Mouse (Mus musculus): ENCODE results near the gene Josd1. TPM values are rescaled to one million over a fixed set of nuclear protein-coding genes. Genes with fewer than 3 reads are reported as not detected.
"Not testable (repeated sequence)": the region's sequence is repeated elsewhere in the genome, so short reads cannot be mapped to it uniquely, and the experiment has no call there.

Josd1 gene
- total RNA-seq, 2 experiments from 2014 or later, result 6.0 to 9.1 TPM

DNA sequence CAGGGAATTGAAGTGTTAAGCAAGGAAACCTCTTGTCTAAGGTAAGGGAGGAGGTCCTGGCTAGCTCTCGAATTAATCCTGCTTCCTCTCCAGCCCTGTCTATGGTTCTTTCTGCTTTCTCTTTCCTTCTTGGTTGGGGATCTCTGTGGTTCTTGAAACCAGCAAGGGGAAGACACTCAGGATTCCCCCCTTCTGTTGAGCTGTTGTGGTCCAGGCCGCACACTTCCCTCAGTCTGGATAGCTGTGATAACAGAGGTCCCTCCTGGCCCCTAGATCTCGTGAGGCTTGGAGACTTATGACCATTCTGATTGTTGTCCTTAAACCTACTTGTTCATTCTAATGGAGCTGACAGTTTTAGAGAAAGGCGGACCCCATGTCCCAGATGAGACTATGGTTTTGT, 6.8 kb upstream of the Josd1 start:
- ATAC-seq (replicated peaks; ENCODE audit: low FRiP score, poor library complexity, severe bottlenecking), result peak; percentile 38

DNA sequence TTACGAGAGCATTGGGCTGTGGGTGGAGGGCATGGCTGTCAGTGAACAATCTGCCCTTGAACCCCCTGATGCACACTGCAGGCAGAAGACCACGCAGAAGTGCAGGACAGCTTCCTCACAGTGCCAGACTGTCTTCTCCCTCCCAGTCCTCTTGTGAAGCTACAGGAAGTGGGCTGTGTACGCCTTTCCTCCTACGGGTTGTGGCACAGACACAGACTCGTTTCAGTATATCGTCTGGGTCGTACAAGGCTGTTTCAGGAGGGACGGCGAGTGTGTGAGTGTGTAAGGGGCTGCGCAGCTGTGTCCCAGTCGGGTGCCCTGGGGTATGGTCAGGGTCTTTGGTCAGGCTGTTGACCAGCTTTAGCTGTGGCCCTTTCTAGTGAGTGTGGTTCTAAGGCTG, 6.0 kb upstream of the Josd1 start:
- no peak for ATAC-seq (replicated peaks; ENCODE audit: low FRiP score, poor library complexity, severe bottlenecking)

DNA sequence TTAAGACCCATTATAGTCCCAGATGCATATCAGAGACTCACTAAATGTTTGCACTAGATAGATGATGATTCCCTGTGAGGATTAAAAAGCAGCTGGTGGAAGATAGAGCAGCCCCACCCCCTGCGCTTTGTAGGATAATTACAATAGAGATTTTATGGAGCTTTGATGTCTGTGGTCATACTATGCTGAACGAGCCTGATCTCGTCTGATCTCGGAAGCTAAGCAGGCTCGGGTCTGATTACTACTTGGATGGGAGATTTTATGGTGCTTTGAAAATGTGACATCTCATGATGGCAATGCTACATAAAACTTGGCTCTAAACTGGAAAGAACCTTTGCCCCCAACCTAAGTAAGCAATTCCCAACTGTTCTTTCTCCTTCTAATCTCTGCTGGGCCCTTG, 4.6 kb upstream of the Josd1 start:
- ATAC-seq (replicated peaks; ENCODE audit: low FRiP score, poor library complexity, severe bottlenecking), result no peak

DNA sequence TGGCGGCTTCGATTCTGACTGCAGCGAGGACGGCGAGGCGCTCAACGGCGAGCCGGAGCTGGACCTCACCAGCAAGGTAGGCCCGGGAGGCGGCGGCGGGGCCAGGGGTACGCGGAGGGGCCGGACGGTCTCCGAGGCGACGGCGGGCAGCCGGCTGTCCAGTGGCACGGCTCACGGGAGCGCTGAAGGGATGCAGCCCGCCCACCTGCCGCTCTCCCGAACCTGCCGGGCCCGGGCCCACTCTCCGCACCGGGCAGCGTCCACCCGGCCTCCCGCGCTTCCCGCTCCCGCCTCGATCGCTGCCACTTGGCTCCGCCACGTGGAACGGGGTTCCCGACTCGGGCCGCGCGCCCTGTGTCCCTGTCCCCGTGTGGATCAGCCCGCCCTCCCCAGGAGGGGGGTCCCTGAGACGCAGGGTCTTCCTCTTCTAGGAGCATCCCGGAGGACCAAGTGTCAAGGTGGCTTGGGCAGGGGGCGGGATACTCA, 3.3 kb upstream of the Josd1 start:
- ATAC-seq (replicated peaks; ENCODE audit: low FRiP score, poor library complexity, severe bottlenecking), result no peak

DNA sequence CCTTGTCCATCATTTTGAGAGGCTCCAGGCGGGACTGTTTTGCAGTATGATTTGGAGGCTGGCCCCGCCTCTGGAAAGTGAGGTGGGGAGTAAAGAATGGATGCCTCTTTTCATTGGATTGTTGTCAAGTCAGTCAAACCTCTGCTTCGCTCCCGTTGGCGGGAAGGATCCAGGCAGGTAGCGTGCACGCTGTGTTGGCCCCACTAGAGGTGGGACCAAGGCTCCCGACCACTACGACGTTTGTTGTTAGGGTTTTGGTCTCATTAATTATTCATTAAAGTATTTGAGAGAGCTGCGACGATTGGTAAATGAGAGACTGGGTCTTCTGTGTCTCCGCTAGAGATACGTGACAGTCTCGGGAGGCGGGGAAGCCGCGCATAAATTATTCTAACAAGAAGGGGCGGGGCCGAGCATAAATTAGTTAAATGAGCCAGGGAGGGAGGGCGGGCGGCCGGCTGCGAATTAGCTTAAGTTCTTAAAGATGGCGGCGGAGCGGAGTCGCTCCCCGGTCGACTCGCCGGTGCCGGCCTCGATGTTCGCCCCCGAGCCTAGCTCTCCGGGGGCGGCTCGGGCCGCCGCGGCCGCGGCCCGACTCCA, 2.8 kb upstream of the Josd1 start, which contains the start of gene Gtpbp1:
Gene Gtpbp1 (plus strand): TSS at position 420 of the 597 bp plus-strand sequence.
- ATAC-seq (replicated peaks; ENCODE audit: low FRiP score, poor library complexity, severe bottlenecking), result peak; percentile 70

DNA sequence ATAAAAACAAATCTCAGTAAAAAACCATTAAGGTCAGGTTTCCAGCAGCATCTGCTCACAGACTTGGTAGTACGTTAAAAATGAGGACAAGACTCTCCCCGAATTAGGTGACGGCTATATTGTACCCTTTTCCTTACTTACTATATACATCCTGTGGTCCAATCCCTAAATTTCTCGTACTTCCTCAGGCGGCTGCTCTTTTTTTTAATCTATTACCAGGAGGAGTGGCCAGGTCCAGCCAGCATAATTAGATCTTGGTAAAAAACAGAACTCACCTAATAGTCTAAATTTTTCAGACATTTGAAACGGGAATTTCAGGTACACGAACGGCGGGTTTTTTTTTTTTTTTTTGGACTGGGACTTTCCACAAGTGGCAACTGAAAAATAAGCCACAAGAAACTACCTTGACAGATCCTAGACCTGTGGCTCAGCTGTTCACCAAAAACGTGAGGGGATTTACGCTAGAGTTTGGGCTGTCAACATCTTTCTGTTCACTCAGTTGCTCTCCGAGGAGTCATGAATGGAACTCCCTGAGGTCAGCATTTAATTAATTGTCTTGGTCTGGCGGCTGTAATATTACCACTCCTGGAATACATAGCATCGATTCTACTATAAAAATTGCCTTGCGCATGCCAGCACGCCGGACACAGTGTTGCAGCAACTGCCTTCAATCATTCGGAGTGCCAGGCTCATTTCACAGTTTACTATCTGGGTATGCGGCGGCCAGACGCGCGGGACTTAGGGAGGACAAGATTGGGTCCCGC, 2.1 kb upstream of the Josd1 start:
- no peak for ATAC-seq (replicated peaks; ENCODE audit: low FRiP score, poor library complexity, severe bottlenecking)

DNA sequence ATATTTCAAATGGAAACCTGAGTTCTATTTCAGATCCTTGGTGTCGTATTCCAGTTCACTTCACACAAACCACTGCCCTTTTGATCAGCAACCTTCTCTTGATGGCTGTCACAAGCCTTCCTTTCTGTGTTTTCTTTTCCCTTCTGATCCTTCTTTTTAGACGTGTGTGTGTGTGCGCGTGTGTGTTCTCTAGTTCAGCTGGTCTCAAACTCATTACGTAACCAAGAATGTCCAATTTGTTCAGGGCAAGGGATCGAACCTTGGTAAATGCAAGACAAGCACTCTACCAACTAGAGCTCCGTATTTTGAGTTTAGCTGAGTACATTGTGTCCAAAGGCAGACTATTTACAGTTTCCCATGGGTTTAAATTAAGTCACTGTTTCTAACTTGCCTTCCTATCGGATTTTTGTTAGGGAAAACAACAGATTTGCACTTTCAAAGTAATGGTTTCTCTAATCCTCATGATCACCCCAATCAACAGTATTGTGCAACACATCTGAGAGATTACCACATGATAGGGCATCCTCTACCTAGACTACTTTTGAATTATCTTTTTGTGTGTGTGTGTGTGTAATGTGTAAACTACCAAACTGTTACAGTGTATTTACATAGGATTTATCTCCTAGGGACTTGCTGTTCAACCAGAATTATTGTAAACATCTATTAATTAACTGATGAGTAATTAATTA, 693 bp upstream of the Josd1 start:
- ATAC-seq (replicated peaks; ENCODE audit: low FRiP score, poor library complexity, severe bottlenecking), result no peak

DNA sequence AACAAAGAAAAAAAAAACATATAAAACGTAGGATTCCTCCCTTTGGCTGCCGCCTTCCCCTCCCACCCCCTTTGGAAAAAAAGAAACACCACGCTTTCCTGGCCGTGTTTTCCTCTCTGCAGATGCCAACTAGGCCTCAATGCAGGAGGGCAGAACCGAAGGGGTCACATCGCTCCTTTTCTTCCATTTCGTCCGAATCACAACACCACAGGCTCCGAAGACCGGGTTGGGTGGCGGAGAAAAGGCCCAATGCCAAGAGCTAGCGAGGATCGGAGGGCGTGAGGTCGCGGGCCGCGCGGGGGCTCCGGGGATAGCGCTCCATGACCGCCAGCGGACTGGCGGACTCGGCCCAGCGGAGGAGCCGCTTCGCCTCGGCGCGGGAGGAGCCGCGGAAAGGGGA, 544 bp downstream of the Josd1 start:
- ATAC-seq (replicated peaks; ENCODE audit: low FRiP score, poor library complexity, severe bottlenecking), result no peak

DNA sequence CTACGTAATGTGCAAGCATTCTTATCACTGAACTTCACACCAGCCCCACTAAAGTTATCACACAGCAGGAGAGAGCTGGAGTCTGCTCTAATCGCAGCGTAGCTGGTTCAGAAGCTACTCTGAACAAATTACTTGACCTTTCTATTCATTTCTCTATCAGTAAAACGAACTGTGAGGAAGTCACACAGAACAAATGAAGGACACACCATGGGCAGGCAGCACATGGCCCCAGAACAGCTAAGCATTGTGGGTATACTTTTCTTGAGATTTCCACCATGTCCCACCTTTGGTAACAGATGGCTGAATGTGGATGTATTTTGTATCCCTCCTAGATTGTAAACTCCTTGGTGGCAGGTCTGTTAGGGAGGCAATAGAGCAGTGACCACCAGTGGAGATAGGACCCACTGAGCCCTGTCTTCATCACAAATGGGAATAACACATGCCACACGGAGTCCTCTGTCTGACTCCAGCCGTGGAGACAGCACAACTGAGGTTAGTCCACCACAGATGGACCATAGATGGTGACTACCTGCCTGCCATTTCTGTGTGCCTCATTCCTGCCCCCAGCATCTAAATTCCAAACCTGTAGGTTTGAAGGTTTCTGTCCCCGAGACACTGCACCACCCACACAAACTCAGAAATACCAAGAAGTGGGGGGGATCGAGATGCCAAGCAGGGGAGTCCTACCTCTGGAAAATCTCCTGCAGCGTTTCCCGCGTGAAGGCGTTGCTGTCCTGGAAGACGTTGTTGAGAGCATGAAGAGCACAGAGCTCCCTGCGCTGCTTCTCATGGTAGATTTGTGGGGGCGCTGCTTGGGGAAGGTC, 1.5 kb downstream of the Josd1 start:
- ATAC-seq (replicated peaks; ENCODE audit: low FRiP score, poor library complexity, severe bottlenecking), result no peak

DNA sequence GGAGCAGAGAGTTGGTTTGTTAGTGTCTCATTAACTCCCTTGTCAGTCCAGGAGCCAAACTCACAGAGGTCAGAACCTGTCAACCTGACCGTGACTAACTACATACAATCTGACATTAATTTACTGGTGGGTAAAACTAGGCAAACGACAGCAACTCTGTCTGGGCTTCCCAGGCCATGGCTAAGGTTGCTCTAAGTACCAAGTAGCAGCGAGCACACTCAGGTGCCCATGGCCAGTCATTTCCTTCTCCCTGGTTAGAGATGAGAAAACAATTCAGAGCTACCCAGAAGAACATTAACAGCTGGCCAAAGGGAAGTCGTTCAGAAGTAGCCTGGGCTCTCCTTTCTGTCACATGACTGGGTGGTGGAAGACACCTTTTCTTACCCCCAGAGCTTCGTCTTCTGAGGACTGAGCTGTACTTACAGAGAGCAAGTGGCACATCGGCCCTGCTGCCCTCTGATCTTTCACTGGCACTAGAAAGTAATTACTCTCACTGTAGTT, 2.5 kb downstream of the Josd1 start:
- no peak for ATAC-seq (replicated peaks; ENCODE audit: low FRiP score, poor library complexity, severe bottlenecking)

DNA sequence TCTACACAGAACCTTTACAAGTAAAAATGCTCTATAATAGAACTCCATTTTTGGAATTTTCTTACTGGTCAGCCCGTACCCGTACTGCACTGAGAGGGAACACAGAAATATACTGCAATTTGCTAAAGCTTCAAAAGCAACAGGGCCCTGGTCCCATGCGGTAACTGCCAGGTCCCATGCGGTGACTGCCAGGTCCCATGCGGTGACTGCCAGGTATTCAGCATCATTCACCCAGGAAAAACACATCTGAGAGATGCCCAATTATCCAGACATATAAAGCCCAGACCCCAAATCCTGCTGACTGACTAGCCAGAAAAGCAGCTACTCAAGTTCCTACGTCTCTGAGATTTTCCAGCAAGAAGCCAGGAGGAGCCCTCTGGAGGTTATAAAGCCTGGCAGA, 3.1 kb downstream of the Josd1 start:
- no peak for ATAC-seq (replicated peaks; ENCODE audit: low FRiP score, poor library complexity, severe bottlenecking)

DNA sequence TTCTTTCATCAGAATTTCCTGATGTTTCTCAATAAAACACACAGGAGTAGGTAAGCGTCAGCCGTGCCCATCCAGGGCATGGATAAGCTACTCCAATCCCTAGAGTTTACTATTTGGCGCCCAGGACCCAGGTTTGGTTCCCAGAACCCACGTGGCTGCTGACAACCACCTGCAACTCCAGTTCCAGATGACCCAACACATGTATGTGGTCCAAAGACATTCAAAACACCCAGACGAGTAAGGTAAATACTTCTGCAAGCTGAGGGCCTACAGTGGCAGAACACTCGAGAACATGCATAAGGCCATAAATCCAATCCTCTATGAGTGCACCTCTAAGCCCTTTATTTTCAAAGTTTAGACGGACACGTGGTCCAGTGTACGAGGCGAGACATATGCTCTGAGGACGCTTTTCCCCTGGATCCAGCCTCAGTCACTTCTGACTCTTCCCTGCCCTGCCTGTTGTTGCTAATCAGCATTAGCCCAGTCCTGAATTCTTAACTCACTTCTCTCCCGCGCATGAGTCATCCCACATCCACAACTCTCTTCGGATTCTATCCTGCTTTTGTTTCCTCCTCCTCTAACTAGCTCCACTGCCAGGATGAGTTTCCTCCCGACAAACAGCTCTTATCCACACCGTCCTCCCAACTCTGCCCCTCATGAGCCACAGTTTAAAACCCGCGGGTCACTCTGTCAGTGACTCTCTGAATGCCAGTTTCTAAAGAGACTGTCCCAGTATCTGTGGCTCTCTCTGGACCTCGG, 3.8 kb downstream of the Josd1 start:
- ATAC-seq (replicated peaks; ENCODE audit: low FRiP score, poor library complexity, severe bottlenecking), result no peak

DNA sequence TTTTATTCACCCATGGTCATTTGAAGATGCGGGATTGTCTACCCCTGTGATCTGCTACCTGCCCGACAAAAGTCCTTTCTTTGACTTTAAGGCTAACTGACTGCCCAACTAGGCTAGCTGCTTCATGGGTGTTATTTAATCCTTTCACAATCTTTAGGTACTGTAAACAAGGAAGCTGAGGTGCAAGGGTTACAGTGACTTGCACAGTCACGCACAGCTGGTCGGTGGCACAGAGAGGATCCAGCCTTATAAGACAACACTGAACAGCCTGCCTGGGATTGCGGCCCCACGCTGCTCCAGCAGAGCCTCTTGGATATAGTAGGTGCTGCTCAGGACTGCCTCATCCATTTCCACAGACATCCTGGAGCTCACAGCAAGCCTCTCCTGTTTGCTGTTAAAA, 4.6 kb downstream of the Josd1 start:
- no peak for ATAC-seq (replicated peaks; ENCODE audit: low FRiP score, poor library complexity, severe bottlenecking)

DNA sequence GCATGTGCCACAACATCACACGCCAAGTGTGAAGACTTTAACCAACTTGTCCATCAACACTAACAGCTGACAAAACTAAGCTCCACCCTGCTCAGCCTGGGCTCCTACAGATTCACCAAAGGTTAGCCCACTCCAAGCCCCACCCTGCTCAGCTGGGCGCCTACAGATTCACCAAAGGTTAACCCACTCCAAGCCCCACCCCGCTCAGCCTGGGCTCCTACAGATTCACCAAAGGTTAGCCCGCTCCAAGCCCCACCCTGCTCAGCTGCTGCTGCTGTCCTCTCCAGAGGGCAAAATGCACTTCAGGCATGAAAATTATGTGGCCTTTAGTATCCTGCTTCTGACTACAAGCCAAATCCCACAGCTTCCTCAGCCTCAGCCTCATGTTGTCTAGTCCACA, 5.7 kb downstream of the Josd1 start:
- ATAC-seq (replicated peaks; ENCODE audit: low FRiP score, poor library complexity, severe bottlenecking), result peak; percentile 56

DNA sequence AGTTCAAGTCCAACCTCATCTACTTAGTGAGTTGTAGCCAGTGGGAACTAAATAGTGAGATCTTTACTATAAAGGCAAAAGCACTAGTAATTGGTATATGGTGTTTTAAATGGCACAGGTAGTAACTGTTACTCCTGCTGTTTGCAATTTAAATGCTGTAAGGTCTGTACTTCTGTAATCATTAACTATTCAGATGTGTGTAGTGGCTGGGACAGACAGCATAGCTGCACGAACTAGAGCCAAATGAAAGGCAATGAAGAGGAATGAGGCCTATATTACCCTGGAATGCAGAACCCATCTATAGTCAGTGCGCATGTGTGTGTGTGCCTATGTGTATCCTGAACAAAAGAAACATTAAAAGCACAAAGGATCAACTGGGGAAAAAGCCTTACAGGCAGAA, 9.8 kb downstream of the Josd1 start:
- ATAC-seq (replicated peaks; ENCODE audit: low FRiP score, poor library complexity, severe bottlenecking), result no peak

DNA sequence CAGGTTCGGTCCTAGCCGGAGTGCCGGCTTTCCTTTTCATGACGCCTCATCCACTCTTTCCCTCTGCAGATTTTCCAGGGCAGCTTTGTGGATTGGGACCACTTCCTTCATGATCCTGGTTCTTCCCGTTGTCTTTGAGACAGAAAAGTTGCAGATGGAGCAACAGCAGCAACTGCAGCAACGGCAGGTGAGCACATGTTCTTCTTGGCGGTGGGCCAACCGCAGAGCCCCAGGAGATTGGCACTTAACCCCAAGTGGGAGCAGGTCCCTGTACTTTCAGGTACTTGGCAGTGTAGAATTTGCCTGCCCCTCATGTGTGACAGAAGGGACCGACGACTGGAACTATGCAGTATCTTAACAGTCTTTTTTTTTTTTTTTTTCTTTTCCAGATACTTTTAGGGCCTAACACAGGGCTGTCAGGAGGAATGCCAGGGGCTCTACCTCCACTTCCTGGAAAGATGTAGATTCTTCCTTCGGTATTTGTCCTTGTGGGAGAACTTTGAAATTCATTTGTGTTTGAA, 15.8 kb downstream of the Josd1 start:
- ATAC-seq (replicated peaks; ENCODE audit: low FRiP score, poor library complexity, severe bottlenecking), result not testable (repeated sequence)

DNA sequence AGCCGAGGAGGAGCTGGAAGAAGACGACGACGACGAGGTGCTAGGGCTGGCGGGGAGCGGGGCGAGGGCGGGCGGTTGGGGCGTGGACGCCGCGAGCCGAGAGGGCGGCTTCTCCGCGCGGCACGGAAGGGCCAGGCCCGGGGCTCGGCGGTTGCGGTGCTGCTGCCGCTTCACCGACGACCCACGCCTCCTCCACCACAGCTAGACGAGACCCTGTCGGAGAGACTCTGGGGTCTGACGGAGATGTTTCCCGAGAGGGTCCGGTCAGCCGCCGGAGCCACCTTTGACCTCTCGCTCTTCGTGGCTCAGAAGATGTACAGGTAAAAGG, 16.8 kb downstream of the Josd1 start:
- ATAC-seq (replicated peaks; ENCODE audit: low FRiP score, poor library complexity, severe bottlenecking), result peak; percentile 61

DNA sequence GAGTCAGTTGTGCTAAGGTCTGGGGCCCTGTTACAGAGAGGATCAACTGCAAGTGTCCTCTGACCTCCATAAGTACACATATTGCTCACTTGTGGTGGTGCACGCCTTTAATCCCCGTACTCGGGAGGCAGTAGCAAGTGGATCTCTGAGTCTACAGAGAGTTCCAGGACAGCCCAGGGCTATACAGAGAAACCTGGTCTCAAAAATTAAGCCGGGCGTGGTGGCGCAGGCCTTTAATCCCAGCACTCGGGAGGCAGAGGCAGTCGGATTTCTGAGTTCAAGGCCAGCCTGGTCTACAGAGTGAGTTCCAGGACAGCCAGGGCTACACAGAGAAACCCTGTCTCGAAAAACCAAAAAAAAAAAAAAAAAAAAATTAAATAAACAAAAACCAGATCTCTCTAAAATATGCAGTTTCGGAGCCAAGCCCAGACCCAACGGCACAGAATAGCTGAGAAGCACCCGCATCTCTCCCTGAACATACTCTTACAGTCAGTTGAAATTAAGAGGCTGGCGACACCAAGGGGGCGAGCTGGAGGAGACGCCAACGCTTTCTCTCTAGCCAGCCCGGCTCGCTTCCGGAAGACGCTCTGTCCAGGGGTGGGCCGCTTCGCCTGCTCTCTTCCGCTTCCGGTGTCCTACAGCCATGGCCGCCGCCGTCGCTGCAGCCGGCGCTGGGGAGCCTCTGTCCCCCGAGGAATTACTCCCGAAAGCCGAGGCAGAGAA, 17.3 kb downstream of the Josd1 start, which contains the start of gene Tomm22:
Gene Tomm22 (plus strand): TSS at position 613 of the 723 bp plus-strand sequence.
- ATAC-seq (replicated peaks; ENCODE audit: low FRiP score, poor library complexity, severe bottlenecking), result peak; percentile 99

Measured in erythroblast, adult 5-6 weeks (primary cell).